Mouse (Mus musculus) heart, adult 2 months (tissue): Measurements from ENCODE around the gene Aanat. TPM values are rescaled to one million over a fixed set of nuclear protein-coding genes. Genes with fewer than 3 reads are reported as not detected.
A peak's percentile ranks its signal among the peaks of the same experiment; 100 is the strongest.

Experiments
- DNase-seq, 2 experiments: peaks; one replicate each; pipeline ENCODE4 v3.0.0; 2021
- H3K27ac ChIP-seq: fragments of 200-600 bp; 2 replicates; pipeline ENCODE4 v1.8.1; 2022
- H3K27me3 ChIP-seq: fragments of 200-500 bp; 2 replicates; pipeline ENCODE4 v1.6.1; 2012; ENCODE audit warnings: mild to moderate bottlenecking, low read length, inconsistent platforms, mixed read lengths; ENCODE audit not compliant: control insufficient read depth, insufficient read depth
- H3K36me3 ChIP-seq: fragments of 200-500 bp; 2 replicates; pipeline ENCODE4 v1.6.1; 2012; ENCODE audit warnings: low read length, inconsistent platforms; ENCODE audit not compliant: control insufficient read depth, insufficient read depth
- H3K4me1 ChIP-seq: fragments of 200-500 bp; 2 replicates; pipeline ENCODE4 v1.6.1; 2011; ENCODE audit warnings: low read length; ENCODE audit not compliant: control insufficient read depth, insufficient read depth
- H3K4me3 ChIP-seq: fragments of 200-600 bp; 2 replicates; pipeline ENCODE4 v1.8.1; 2022
- H3K79me2 ChIP-seq: fragments of 200-500 bp; replicated peaks from 2 replicates; pipeline ENCODE4 v1.6.1; 2012; ENCODE audit warnings: mild to moderate bottlenecking, inconsistent platforms, low read length, moderate library complexity, mixed read lengths; ENCODE audit not compliant: control insufficient read depth, insufficient read depth
- H3K9ac ChIP-seq: fragments of 200-500 bp; 2 replicates; pipeline ENCODE4 v1.6.1; 2012; ENCODE audit warnings: low read depth, mild to moderate bottlenecking, control low read depth, inconsistent platforms, low read length, mixed read lengths
- CTCF ChIP-seq: fragments of 200-600 bp; IDR thresholded peaks from 2 replicates; pipeline ENCODE4 v1.8.1; 2022; ENCODE audit warnings: antibody characterized with exemption, mild to moderate bottlenecking, moderate library complexity
- EP300 ChIP-seq: fragments of 200-500 bp; IDR thresholded peaks from 2 replicates; pipeline ENCODE4 v1.6.1; 2011; ENCODE audit warnings: low read depth, low read length, control low read depth; ENCODE audit not compliant: insufficient read depth
- POLR2A ChIP-seq: fragments of 200-500 bp; IDR thresholded peaks from 2 replicates; pipeline ENCODE4 v1.6.1; 2011; ENCODE audit warnings: mild to moderate bottlenecking, low read depth, low read length, control low read depth; ENCODE audit not compliant: insufficient read depth
- WGBS: fragments of 180-500 bp; shearing (Covaris S2); methylation state at CpG from one replicate; pipeline ENCODE4 v1.1.7; 2018; 5-methylcytosine and 5-hydroxymethylcytosine counted together
- intact Hi-C: fragments of 180-260 bp; cut with DNase I; formaldehyde crosslinking; loops from one replicate; pipeline ENCODE4 v1.15.1; 2025
- long read RNA-seq: library from polyadenylated mRNA; stranded (forward); transcript quantifications from one replicate; pipeline ENCODE4 v2.0.0, GENCODE M21; 2021
- polyA plus RNA-seq: library from polyadenylated mRNA; depleted of rRNA; stranded (reverse); fragments of >200 nt; gene quantifications from 2 replicates; pipeline ENCODE4 v1.2.3, GENCODE M21; 2012; rRNA removed
- total RNA-seq, 2 experiments: library from RNA; stranded (reverse); gene quantifications; 2 replicates each; pipeline ENCODE4 v1.2.3; 2021

Aanat gene
- total RNA-seq (not detected), polyA plus RNA-seq (not detected in 2 replicates)
- long read RNA-seq: 0 reads

DNA sequence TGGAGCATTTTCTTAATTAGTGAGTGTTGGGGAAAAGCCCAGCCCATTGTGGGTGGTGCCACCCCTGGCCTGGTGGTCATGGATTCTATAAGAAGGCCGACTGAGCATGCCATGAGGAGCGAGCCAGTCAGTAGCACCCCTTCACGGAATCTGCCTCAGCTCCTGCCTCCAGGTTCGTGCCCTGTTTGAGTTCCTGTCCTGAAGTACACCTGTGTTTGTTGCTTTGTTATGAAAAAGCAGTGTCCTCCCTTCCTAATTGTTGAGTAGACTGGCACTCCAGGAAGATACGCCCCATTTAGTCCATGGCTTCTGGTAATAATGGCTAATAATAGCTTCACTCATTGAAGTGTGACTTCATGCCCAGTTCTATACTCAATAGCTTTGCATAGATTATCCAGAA, at the start of gene Aanat:
Aanat (plus strand) TSS at position 123 of the 400 bp plus-strand sequence.
- no peak within 1 kb of the TSS for H3K4me3 ChIP-seq
- H3K27ac ChIP-seq: no peak within 1 kb of the TSS
- H3K27me3 ChIP-seq: no peaks in the 10 kb centered on the region
- H3K36me3 ChIP-seq: no peaks in the 10 kb centered on the region
- 76% methylated on average over 5 of the region's 5 CpGs for WGBS
- H3K4me1 ChIP-seq: peaks cover 1% of the 10 kb centered on the region; the same call in 1 of the 2 replicates
- DNase-seq: no peak
- no peaks in the 10 kb centered on the region for H3K79me2 ChIP-seq
- TF ChIP-seq EP300 (no peak), POLR2A (no peak), CTCF (no peak)
- H3K9ac ChIP-seq: no peak within 1 kb of the TSS
- intact Hi-C loops: loop anchor here (2.0 kb wide), 1 partner anchor 32 kb away; no protein-coding TSS in a partner anchor

DNA sequence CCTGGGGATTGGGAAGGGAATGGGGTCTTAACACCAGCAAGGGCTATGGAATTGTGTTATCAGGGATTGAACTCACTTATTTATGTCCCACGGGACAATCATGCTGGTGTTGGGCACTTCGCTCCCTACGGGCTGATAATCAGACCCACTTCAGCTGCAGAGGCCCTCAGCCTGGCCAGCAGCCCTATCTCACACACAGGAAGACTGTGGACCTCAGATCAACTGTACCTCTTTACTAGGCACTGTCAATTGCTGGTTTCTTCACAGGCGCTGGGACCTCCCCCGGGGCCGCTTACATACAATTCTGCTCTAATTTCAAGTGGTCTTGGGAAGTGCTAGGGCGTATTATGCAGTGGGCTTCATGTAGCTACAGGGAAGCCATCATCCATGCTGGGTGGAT, 49.5 kb upstream of the Aanat start:
- intact Hi-C loops: no loop called here

GRCm38 (mm10) chr11:116537388-116537787, 48.8 kb upstream of the Aanat start:
- WGBS: 73% methylated on average over 5 of the region's 5 CpGs
- Histone ChIP-seq H3K27ac (no peak overlapping the region), H3K27me3 (peaks cover under 1% of the 10 kb centered on the region; the same call in 1 of the 2 replicates), H3K36me3 (no peaks in the 10 kb centered on the region), H3K9ac (no peak overlapping the region), H3K79me2 (no peaks in the 10 kb centered on the region), H3K4me3 (no peak overlapping the region), H3K4me1 (no peaks in the 10 kb centered on the region)
- TF ChIP-seq POLR2A: no peak
- TF ChIP-seq CTCF: no peak
- TF ChIP-seq EP300: no peak
- intact Hi-C loops: no loop called here
- no peak for DNase-seq

More for the DNA sequence above, 49.5 kb upstream of the Aanat start:
- H3K4me3 ChIP-seq: no peak overlapping the region
- WGBS: 77% methylated on average over 7 of the region's 7 CpGs
- H3K4me1 ChIP-seq: no peaks in the 10 kb centered on the region
- no peak for DNase-seq
- TF ChIP-seq POLR2A (no peak), EP300 (no peak), CTCF (no peak)
- H3K9ac ChIP-seq: no peak overlapping the region
- H3K36me3 ChIP-seq: no peaks in the 10 kb centered on the region
- H3K27me3 ChIP-seq: peaks cover 3% of the 10 kb centered on the region; the same call in 1 of the 2 replicates
- H3K79me2 ChIP-seq: no peaks in the 10 kb centered on the region
- no peak overlapping the region for H3K27ac ChIP-seq

DNA sequence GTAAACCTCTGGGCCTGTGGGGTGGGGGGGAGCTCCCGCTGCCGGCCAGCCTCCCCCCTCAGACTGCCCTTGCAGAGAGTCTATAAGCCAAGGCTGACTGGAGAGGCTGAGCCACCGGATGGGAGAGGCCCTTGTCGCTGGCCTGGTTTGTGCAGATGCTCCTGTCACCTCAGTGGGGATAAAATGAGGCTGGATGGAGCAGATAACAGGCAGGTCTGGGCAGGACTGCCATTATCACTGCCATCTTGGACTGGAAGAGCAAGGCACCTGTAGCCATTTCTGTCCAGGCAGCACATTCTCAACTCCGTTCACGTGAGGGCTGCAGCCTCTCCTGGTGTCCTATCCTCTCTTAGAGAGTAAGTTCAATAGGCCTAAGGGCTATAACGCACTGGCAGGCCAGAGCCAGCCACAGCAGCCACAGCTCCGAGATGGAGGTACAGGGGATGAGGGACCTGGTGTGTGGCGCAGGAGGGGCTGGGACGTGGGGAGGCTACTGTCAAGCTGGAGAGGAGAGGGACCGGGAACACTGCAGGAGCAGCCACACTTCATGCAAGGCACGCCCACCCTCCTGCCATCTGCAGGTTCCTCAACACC, 48.0 kb upstream of the Aanat start:
- TF ChIP-seq CTCF (no peak), EP300 (no peak), POLR2A (no peak)
- no peaks in the 10 kb centered on the region for H3K36me3 ChIP-seq
- no peak for DNase-seq
- intact Hi-C loops: no loop called here
- H3K79me2 ChIP-seq: no peaks in the 10 kb centered on the region
- H3K4me1 ChIP-seq: no peaks in the 10 kb centered on the region
- 88% methylated on average over 12 of the region's 12 CpGs for WGBS
- H3K4me3 ChIP-seq: no peak overlapping the region
- no peak overlapping the region for H3K9ac ChIP-seq
- no peak overlapping the region for H3K27ac ChIP-seq
- no peaks in the 10 kb centered on the region for H3K27me3 ChIP-seq

GRCm38 (mm10) chr11:116541183-116541582, 45.0 kb upstream of the Aanat start:
- TF ChIP-seq CTCF (no peak), EP300 (no peak)
- intact Hi-C loops: loop anchor here (5.0 kb wide), 1 partner anchor 224 kb away; no protein-coding TSS in a partner anchor
- no peaks in the 10 kb centered on the region for H3K36me3 ChIP-seq
- no peaks in the 10 kb centered on the region for H3K79me2 ChIP-seq
- no peak overlapping the region for H3K4me3 ChIP-seq
- DNase-seq: no peak
- H3K27me3 ChIP-seq: no peaks in the 10 kb centered on the region
- H3K4me1 ChIP-seq: no peaks in the 10 kb centered on the region
- no peak overlapping the region for H3K27ac ChIP-seq
- 93% methylated on average over 11 of the region's 11 CpGs for WGBS
- no peak overlapping the region for H3K9ac ChIP-seq

DNA sequence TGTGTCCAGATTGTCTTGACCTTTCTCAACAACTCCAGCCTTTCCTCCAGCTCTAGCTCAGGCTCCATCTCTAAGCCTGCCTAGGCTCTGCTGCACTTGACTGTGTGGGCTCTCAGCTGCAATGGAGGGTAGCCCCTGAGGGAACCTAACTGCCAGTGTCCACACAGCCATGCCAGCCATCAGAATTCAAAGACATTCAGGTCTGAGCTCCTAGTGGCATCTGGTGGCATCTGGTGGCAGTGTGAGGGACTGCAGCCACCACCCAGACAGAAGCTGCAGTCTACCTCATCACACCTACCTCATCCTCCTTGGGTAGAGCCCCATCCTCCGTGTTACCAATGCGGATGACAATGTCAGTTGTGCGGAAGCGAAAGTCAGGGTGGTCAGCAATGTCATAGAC, 43.1 kb upstream of the Aanat start:
- intact Hi-C loops: loop anchor here (5.0 kb wide), 1 partner anchor 226 kb away; no protein-coding TSS in a partner anchor
- no peaks in the 10 kb centered on the region for H3K79me2 ChIP-seq
- H3K4me3 ChIP-seq: no peak overlapping the region
- H3K27ac ChIP-seq: no peak overlapping the region
- 83% methylated on average over 4 of the region's 4 CpGs for WGBS
- no peak overlapping the region for H3K9ac ChIP-seq
- TF ChIP-seq EP300 (0 out of 2 replicates have a peak, but pooled peaks have one; percentile 31), CTCF (peak; percentile 78), POLR2A (no peak)
- DNase-seq: no peak
- H3K4me1 ChIP-seq: no peaks in the 10 kb centered on the region
- no peaks in the 10 kb centered on the region for H3K27me3 ChIP-seq
- H3K36me3 ChIP-seq: no peaks in the 10 kb centered on the region
